Mouse (Mus musculus) G1E (cell line): ENCODE results near the gene Unc13c.

ENCODE experiments used
- CTCF ChIP-seq: IDR thresholded peaks from 2 replicates; pipeline ENCODE4 v1.5.1; 2012; ENCODE audit warnings: low read depth, low read length, inconsistent platforms, mixed read lengths
- GATA1 ChIP-seq: IDR thresholded peaks from 2 replicates; pipeline ENCODE4 v1.6.1; 2012; ENCODE audit warnings: borderline replicate concordance, low read length, inconsistent platforms, mixed read lengths
- GATA2 ChIP-seq: IDR thresholded peaks from 2 replicates; pipeline ENCODE4 v1.6.1; 2012; ENCODE audit warnings: low read depth, low read length, inconsistent platforms, borderline replicate concordance
- POLR2AphosphoS5 ChIP-seq: IDR thresholded peaks from 2 replicates; pipeline ENCODE4 v1.6.1; 2012; ENCODE audit warnings: low read depth, low read length, inconsistent platforms; ENCODE audit not compliant: insufficient replicate concordance
- TAL1 ChIP-seq: conservative IDR thresholded peaks from 2 replicates; pipeline ENCODE4 v1.6.1; 2012; ENCODE audit warnings: low read depth, low read length, inconsistent platforms, mixed read lengths

DNA sequence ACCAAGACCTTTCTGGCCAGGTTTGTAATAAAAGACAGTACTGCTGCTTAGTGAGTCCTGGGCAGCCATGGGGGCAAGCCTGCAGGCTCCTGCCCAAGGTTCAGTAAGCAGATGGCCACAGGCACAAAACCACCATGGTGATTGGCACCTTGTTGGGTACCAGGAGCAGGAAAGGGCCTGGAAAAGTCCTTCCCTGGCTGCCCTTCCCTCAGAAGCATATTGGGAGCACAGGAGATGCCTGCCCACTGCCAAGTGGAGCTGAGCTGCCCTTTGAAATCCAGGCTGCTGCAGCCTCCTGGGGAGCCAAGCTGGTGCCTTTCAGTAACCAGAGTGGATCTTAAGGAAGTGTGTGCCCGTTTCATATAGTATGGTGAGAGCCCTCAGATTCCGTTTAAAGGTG is 41.5 kb downstream of the Unc13c start:
- TF ChIP-seq POLR2AphosphoS5 (no peak), GATA1 (no peak), CTCF (no peak), TAL1 (no peak), GATA2 (no peak)
